Mouse (Mus musculus): ENCODE measurements at regions not wholly inside any gene's neighbourhood (a gene's known extent, or its start where the extent isn't known, plus 50 kb on each side); places are given as distances from the start of the nearest gene placed in this dataset.

DNA sequence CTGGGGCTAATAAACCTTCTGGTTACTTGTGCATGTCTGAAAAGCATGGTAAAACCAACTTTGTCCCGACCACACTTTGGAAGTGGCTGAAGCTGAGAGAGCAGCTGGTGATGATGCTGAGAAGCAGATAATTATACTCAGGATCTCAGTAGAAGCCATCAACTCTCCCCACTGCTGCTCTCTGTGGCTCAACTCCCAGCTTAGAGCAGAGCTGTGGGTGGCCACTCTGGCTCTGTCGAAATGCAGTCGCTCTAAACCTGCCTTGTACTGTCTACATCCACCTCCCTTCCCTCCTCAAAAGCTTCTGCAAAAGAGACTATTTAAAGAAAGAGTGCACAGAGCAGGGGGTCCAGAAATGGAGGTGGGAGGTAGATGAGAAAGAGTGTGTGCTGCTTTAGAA is 102.5 kb upstream of the Adra1d start:
- 83% methylated on average over 3 of the region's 3 CpGs for WGBS
- no peak overlapping the region for H3K27ac ChIP-seq (replicated peaks)
- no peak overlapping the region for H3K4me3 ChIP-seq

DNA sequence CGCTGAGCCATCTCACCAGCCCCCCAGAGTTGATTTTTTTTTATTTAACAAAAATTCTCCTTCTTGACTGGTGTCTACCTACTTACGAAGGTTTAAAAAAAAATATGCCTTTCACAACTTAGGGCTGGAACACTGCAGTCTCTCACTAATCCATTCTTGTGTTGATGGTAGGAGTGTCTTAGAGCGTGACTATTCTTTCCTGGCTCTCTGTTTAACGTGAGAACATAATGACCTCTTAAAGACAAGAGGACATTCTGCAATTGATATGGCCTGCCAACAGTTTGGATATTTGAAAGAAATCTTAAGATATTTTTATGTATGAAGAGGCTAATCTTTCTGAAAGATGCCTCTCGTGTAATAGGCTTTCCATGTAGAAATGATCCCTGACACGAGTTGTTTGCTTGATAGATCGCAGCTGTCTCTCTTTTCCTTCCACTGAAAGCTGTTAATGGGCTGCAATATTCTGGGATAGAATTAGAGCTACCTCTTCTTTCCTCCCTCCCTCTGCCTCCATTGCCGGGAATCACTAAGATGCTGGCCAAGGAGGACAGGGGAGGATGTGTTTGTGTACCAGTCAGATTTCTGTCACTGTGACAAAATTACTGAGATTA is 101.2 kb upstream of the Adra1d start:
- H3K4me3 ChIP-seq: no peak overlapping the region
- WGBS: 84% methylated on average over 8 of the region's 8 CpGs
- no peak overlapping the region for H3K27ac ChIP-seq (replicated peaks)
- H3K27me3 ChIP-seq (replicated peaks; ENCODE audit: low read depth, poor library complexity, severe bottlenecking): no peaks in the 10 kb centered on the region
- no peaks in the 10 kb centered on the region for H3K4me1 ChIP-seq
- H3K9me3 ChIP-seq: no peaks in the 10 kb centered on the region
- no peak for DNase-seq (ENCODE audit: low spot score)
- H3K36me3 ChIP-seq (replicated peaks): no peaks in the 10 kb centered on the region

More for the DNA sequence above, 102.5 kb upstream of the Adra1d start:
- Histone ChIP-seq H3K9me3 (no peaks in the 10 kb centered on the region), H3K36me3 (replicated peaks) (no peaks in the 10 kb centered on the region), H3K4me1 (no peaks in the 10 kb centered on the region), H3K27me3 (replicated peaks; ENCODE audit: low read depth, poor library complexity, severe bottlenecking) (no peaks in the 10 kb centered on the region)
- no peak for DNase-seq (ENCODE audit: low spot score)

DNA sequence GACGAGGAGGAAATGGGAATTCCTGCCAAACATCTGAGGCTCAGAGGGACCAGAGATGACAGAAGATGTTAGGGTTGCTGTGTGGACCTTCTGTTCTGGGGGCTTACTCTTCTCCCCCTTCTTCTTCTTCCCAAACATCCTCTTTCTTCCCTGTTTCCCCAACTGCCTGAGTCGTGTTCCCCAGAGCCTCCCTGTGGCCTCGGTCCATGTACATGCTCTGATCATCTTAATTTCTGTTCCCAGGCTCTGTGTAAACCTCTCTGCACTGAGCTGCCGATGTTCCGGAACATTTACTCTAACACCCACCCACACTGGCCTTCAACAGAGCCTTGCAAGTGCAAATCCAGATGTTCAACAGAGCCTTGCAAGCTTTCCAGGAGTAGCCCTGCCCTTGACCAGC is 90.1 kb upstream of the Adra1d start:
- H3K27ac ChIP-seq (replicated peaks): no peak overlapping the region
- H3K36me3 ChIP-seq (replicated peaks): no peaks in the 10 kb centered on the region
- no peak for DNase-seq (ENCODE audit: low spot score)
- H3K4me1 ChIP-seq: no peaks in the 10 kb centered on the region
- H3K4me3 ChIP-seq: no peak overlapping the region
- no peaks in the 10 kb centered on the region for H3K27me3 ChIP-seq (replicated peaks; ENCODE audit: low read depth, poor library complexity, severe bottlenecking)
- 82% methylated on average over 5 of the region's 5 CpGs for WGBS
- no peaks in the 10 kb centered on the region for H3K9me3 ChIP-seq

DNA sequence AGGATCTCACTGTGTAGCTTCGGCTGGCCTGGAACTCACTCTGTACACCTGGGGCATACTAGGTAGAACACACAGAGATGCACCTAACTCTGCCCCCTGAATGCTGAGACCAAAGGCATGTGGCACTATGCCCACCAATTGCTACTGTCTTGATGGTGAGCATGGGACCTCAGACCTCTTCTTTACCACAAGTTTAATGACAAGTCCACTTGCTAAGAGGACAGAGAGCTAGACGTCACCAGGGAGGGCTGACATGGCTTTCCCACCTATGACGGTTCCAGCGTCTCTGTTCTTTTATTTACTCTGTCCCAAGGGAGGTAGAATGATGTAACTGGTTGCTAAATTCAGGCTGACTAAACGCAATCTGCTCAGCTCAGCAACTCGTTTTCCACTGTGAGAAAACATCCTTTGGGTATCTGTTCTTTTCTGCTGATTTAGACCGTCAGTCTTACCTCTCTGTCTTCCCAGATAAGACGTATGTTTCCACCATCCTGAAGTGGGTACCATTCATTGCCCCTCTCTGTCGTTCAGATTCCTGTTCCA is 88.6 kb upstream of the Adra1d start:
- DNase-seq (ENCODE audit: low spot score): no peak
- no peaks in the 10 kb centered on the region for H3K27me3 ChIP-seq (replicated peaks; ENCODE audit: low read depth, poor library complexity, severe bottlenecking)
- H3K27ac ChIP-seq (replicated peaks): no peak overlapping the region
- WGBS: 82% methylated on average over 9 of the region's 9 CpGs
- H3K4me3 ChIP-seq: no peak overlapping the region
- H3K4me1 ChIP-seq: no peaks in the 10 kb centered on the region
- H3K9me3 ChIP-seq: no peaks in the 10 kb centered on the region
- no peaks in the 10 kb centered on the region for H3K36me3 ChIP-seq (replicated peaks)

DNA sequence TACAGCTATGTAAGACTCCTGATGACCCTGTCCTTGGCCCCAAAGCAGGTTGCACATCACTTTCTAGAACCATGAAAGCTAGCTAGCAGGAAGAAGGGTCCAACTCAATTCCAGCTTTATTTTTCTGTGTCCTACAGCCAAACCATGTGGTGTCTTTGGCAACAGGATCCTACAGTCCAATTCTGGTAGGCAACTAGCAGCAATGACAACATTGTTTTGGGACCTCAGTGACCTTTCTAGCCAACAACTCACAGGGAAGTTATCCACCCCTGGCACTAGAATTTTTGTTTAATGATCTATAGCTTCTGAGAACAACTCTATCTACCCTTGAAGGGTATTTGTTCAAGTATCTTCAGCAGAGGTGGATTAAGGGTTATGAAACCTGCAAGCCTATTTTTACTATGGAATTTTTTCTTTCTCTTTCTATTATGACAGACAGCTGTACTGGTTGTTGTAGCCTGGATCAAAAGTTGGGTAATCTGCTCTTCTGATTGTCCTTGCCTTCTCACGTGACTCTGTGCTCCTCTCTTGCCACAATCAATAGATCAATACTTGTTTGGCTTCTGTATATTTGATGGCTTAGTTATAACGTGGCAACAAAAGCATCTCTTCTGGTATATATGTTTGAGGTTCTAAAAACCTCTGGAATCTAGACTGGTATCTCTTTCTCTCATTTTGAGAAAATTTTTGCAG is 82.2 kb upstream of the Adra1d start:
- 81% methylated on average over 2 of the region's 2 CpGs for WGBS

DNA sequence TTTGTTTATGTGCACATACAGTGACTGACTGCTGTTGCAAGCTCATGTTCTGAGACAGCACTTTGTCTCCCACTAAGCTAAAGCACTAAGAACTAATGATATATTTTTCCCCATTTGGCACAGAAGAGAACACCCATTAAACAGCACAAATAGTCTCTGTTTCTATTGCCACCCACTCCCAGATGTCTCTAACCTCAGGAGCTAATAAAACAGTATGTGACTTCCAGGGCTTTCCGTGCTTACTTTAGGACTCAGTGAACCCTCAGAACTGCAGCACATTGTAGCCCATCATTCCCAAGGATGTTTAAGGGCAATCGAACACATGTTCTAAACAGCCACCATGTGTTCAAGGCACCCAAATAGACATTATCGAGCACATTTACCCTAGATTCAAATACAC is 80.4 kb upstream of the Adra1d start:
- Histone ChIP-seq H3K36me3 (replicated peaks) (no peaks in the 10 kb centered on the region), H3K27me3 (replicated peaks; ENCODE audit: low read depth, poor library complexity, severe bottlenecking) (no peaks in the 10 kb centered on the region), H3K4me3 (no peak overlapping the region), H3K27ac (replicated peaks) (no peak overlapping the region), H3K4me1 (no peaks in the 10 kb centered on the region), H3K9me3 (no peaks in the 10 kb centered on the region)
- 88% methylated on average over 3 of the region's 3 CpGs for WGBS
- DNase-seq (ENCODE audit: low spot score): no peak

More for the DNA sequence above, 82.2 kb upstream of the Adra1d start:
- H3K36me3 ChIP-seq (replicated peaks): no peaks in the 10 kb centered on the region
- H3K27ac ChIP-seq (replicated peaks): no peak overlapping the region
- H3K4me3 ChIP-seq: no peak overlapping the region
- no peaks in the 10 kb centered on the region for H3K9me3 ChIP-seq
- no peaks in the 10 kb centered on the region for H3K4me1 ChIP-seq
- no peaks in the 10 kb centered on the region for H3K27me3 ChIP-seq (replicated peaks; ENCODE audit: low read depth, poor library complexity, severe bottlenecking)
- no peak for DNase-seq (ENCODE audit: low spot score)

DNA sequence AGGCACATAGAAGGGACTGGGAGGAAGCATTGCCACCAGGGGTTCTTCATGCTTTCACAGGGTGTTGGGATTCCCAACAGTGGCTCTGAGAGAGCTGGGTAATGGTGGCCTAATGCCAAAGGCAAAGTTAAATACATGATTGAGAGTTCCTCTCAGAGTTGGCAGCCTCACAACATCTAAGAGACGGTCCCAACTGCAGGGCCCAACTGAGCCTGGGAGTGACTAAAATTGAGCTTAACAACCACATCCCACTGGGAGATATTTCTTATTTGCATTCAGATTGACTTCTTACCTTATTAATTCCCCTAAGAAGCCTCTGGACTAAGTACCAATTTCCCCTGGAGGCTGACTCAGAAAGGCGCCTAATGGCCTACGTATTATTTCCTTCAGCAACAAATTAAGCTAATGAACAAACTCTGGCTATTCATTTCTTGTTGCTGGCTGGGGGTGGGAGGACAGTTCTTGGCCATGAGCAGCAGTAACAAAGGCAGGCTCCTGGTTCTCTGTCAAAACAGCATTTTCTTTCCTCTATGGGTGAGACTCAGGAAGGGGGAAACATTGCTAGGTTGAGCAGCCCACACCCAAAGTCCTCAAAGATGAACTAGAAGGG is 77.0 kb upstream of the Adra1d start:
- no peaks in the 10 kb centered on the region for H3K4me1 ChIP-seq
- no peaks in the 10 kb centered on the region for H3K36me3 ChIP-seq (replicated peaks)
- H3K27me3 ChIP-seq (replicated peaks; ENCODE audit: low read depth, poor library complexity, severe bottlenecking): no peaks in the 10 kb centered on the region
- 83% methylated on average over 3 of the region's 3 CpGs for WGBS
- no peak overlapping the region for H3K27ac ChIP-seq (replicated peaks)
- no peak overlapping the region for H3K4me3 ChIP-seq
- no peaks in the 10 kb centered on the region for H3K9me3 ChIP-seq
- DNase-seq (ENCODE audit: low spot score): no peak

DNA sequence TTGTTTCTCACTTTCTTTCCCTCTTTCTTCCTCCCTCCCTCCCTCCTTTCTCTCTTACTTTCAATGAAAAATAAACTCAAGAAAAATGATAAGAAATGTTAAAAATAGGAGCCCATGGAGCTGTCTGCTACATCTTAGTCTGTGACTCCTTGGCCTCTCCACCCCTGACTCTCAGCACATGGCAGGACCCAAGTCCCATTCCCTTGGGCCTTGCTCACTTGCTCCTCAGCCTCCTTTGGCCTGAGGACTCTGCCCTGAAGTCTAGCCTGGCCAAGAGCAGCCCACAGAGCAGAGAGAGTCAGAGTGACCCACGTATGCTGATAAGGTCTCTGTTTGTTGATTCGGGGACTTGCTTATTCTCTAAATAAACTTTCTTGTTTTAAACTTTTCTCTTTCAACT is 73.7 kb upstream of the Adra1d start:
- H3K36me3 ChIP-seq (replicated peaks): no peaks in the 10 kb centered on the region
- H3K4me3 ChIP-seq: no peak overlapping the region
- H3K27ac ChIP-seq (replicated peaks): no peak overlapping the region
- no peaks in the 10 kb centered on the region for H3K4me1 ChIP-seq
- no peaks in the 10 kb centered on the region for H3K27me3 ChIP-seq (replicated peaks; ENCODE audit: low read depth, poor library complexity, severe bottlenecking)
- 75% methylated on average over 2 of the region's 2 CpGs for WGBS
- DNase-seq (ENCODE audit: low spot score): no peak
- H3K9me3 ChIP-seq: no peaks in the 10 kb centered on the region

DNA sequence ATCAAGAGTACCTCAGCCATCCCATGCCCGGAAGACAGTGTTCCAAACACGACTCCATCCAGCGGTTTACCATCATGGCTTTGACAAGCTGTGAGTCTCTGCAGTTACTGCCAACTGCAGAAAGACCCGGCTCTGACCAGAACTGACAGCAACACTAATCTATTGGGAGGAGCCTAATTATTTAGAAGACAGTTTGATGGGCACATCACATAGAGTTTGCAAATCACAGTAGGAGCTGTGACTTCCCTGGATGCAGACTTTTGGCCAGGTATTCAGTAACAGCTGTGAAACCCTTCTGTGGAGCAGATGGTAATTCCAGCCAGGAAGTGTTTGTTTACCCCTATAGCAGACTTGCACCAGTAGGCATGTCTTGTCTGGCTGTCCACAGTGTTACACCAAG is 55.8 kb upstream of the Adra1d start:
- WGBS: 84% methylated on average over 4 of the region's 4 CpGs
- no peaks in the 10 kb centered on the region for H3K9me3 ChIP-seq
- DNase-seq (ENCODE audit: low spot score): no peak
- H3K27ac ChIP-seq (replicated peaks): no peak overlapping the region
- no peaks in the 10 kb centered on the region for H3K4me1 ChIP-seq
- H3K36me3 ChIP-seq (replicated peaks): no peaks in the 10 kb centered on the region
- no peaks in the 10 kb centered on the region for H3K27me3 ChIP-seq (replicated peaks; ENCODE audit: low read depth, poor library complexity, severe bottlenecking)
- H3K4me3 ChIP-seq: no peak overlapping the region

DNA sequence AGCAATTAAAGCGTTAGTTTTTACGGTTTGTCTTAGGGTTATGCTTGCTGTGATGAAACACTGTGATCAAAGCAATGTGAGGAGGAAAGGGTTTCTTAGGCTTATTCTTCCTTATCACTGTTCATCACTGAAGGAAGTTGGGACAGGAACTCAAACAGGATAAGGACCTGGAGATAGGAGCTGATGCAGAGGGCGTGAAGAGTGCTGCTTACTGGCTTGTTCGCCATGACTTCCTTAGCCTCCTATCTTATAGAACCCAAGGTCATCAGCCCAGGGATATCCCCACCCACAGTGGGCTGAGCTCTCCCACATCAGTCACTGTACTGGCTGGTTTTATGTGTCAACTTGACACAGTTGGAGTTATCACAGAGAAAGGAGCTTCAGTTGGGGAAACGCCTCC is 50.4 kb upstream of the Adra1d start:
- H3K27me3 ChIP-seq (replicated peaks; ENCODE audit: low read depth, poor library complexity, severe bottlenecking): no peaks in the 10 kb centered on the region
- H3K4me1 ChIP-seq: no peaks in the 10 kb centered on the region
- no peak overlapping the region for H3K4me3 ChIP-seq
- no peak for DNase-seq (ENCODE audit: low spot score)
- no peak overlapping the region for H3K27ac ChIP-seq (replicated peaks)
- no peaks in the 10 kb centered on the region for H3K36me3 ChIP-seq (replicated peaks)
- 73% methylated on average over 5 of the region's 5 CpGs for WGBS
- H3K9me3 ChIP-seq: no peaks in the 10 kb centered on the region

All from embryonic facial prominence, embryonic 10.5 days (tissue).